12 mouse cellular contexts compared by ENCODE assay signal in the genomic region with DNA sequence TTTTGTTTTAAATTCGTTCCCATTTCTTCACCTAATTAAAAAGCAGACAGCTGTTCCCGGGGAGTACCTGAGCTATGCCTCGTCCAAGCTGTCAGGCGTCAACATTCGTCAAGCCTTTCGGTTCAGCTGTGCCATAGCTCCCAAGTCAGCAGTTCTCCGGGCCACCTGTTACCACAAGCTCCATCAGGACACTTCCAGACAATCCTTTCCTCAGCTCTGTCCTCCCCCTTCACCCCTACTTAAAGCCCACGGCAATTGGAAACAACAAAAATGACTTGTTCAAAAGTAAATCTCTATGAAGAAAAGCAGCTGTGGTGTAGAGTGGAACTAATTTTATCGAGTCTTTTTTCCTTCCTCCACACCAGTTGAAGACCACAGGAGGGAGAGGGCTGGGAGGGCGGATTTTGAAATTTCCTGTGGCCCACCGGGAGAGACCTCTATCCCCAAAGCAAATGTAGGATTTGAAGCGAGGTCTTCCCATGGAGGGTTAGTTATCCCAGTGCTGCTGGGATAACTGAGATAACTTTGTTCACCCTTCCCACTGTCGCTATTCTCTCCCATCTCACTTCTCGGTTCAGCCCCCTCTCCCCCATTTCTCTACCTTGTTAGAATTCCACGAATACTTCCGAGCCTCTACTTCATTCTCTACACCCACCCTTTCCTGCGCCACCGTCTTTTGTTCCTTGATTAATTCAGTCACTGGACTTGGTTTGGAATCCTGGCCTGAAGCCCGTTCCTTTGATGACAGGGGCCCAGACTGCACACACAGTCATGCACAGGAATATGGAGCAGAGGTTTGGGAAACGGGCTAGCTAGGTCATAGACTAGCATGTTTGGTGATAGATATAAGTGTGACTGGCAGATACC.
DNase-seq lines count a peak whose midpoint lies in the region; ATAC-seq and TF ChIP-seq lines count a peak whose summit lies in the region.
"Had no signal": no experiment of that assay in that cellular context is flagged by ENCODE, and none has a peak within 500 bp of the region (broad histone marks: within the 10 kb centered on the region; RNA-seq: fewer than 3 reads in every experiment).

No protein-coding gene starts in this region.

- no peak overlapping the region for H3K9ac ChIP-seq in lung, embryonic 16.5 days (ENCODE audit: low read length)
- no peak overlapping the region for H3K9ac ChIP-seq in midbrain, postnatal 0 days (replicated peaks; ENCODE audit: low read length, poor library complexity, severe bottlenecking)
- no peak overlapping the region for H3K9ac ChIP-seq in liver, postnatal 0 days (replicated peaks)
- H3K9ac ChIP-seq: stomach, embryonic 15.5 days had no signal

- no peak for TF ChIP-seq CTCF in gastrocnemius, adult 2 months (IDR thresholded peaks at IDR 0.05)
- no peak for TF ChIP-seq CTCF in midbrain, postnatal 0 days (IDR thresholded peaks at IDR 0.05)
- no peak for TF ChIP-seq CTCF in liver, postnatal 0 days (IDR thresholded peaks at IDR 0.05; ENCODE audit: low read depth)

- H3K4me3 ChIP-seq in gastrocnemius, adult 2 months: peak overlapping the region; percentile 5; the same call in 1 of the 2 replicates
- no peak overlapping the region for H3K4me3 ChIP-seq in lung, embryonic 16.5 days (ENCODE audit: low read length)
- H3K4me3 ChIP-seq in midbrain, postnatal 0 days (ENCODE audit: low read depth, low read length): no peak overlapping the region
- no peak overlapping the region for H3K4me3 ChIP-seq in liver, postnatal 0 days (ENCODE audit: low read depth, low read length)
- H3K4me3 ChIP-seq: stomach, embryonic 15.5 days had no signal

- H3K27ac ChIP-seq in gastrocnemius, adult 2 months: no peak overlapping the region
- H3K27ac ChIP-seq in lung, embryonic 16.5 days (ENCODE audit: low read length): no peak overlapping the region
- H3K27ac ChIP-seq in midbrain, postnatal 0 days (ENCODE audit: low read depth, low read length): no peak overlapping the region
- no peak overlapping the region for H3K27ac ChIP-seq in liver, postnatal 0 days (ENCODE audit: low read depth)
- H3K27ac ChIP-seq: stomach, embryonic 15.5 days had no signal

- peaks cover 9% of the 10 kb centered on the region; the same call in 1 of the 2 replicates for H3K4me1 ChIP-seq in lung, embryonic 16.5 days (replicated peaks; ENCODE audit: control insufficient read depth, insufficient read depth, low read length)
- peaks cover 3% of the 10 kb centered on the region; the same call in 1 of the 2 replicates for H3K4me1 ChIP-seq in midbrain, postnatal 0 days (ENCODE audit: insufficient read depth, low read length)
- H3K4me1 ChIP-seq in liver, postnatal 0 days (ENCODE audit: insufficient read depth): no peaks in the 10 kb centered on the region
- H3K4me1 ChIP-seq: stomach, embryonic 15.5 days had no signal

- peak; percentile 22 for DNase-seq in gastrocnemius, adult 2 months
- no peak for DNase-seq in gastrocnemius, postnatal 36 days
- no peak for DNase-seq in lung, postnatal 10 days
- DNase-seq in heart, postnatal 4 days: peak; percentile 49
- DNase-seq in midbrain, postnatal 0 days (ENCODE audit: low spot score): no peak
- DNase-seq in liver, postnatal 0 days: no peak
- DNase-seq in urinary bladder, postnatal 36 days (ENCODE audit: low spot score in 2 of 2): no peak
- DNase-seq: gastrocnemius, postnatal 14 days; lung, adult 2 months had no signal

- no peaks in the 10 kb centered on the region for H3K9me3 ChIP-seq in lung, embryonic 16.5 days (ENCODE audit: control insufficient read depth, low read length)
- H3K9me3 ChIP-seq in midbrain, postnatal 0 days (ENCODE audit: low read length): no peaks in the 10 kb centered on the region
- no peaks in the 10 kb centered on the region for H3K9me3 ChIP-seq in liver, postnatal 0 days (ENCODE audit: low read length)
- H3K9me3 ChIP-seq: stomach, embryonic 15.5 days had no signal

- 33% methylated on average over 20 of the region's 20 CpGs for WGBS in lung, embryonic 16.5 days
- WGBS in midbrain, postnatal 0 days: 30% methylated on average over 20 of the region's 20 CpGs
- WGBS in liver, postnatal 0 days (ENCODE audit: insufficient replicate concordance): 66% methylated on average over 20 of the region's 20 CpGs

- no peak for TF ChIP-seq EP300 in liver, postnatal 0 days (IDR thresholded peaks at IDR 0.05; ENCODE audit: low read depth)

- H3K27me3 ChIP-seq in lung, embryonic 16.5 days (ENCODE audit: control insufficient read depth, insufficient read depth, low read depth, low read length): no peaks in the 10 kb centered on the region
- no peaks in the 10 kb centered on the region for H3K27me3 ChIP-seq in midbrain, postnatal 0 days (ENCODE audit: insufficient read depth, low read length)
- H3K27me3 ChIP-seq in liver, postnatal 0 days (ENCODE audit: insufficient read depth, low read length): no peaks in the 10 kb centered on the region
- H3K27me3 ChIP-seq: stomach, embryonic 15.5 days had no signal

- ATAC-seq in lung, embryonic 16.5 days (ENCODE audit: low read depth): no peak
- ATAC-seq in midbrain, postnatal 0 days (ENCODE audit: low FRiP score): no peak
- ATAC-seq in liver, postnatal 0 days: no peak
- ATAC-seq: CD4-positive, CD25-positive, alpha-beta regulatory T cell, adult 4 months had no signal

- no peaks in the 10 kb centered on the region for H3K36me3 ChIP-seq in lung, embryonic 16.5 days (ENCODE audit: control insufficient read depth, insufficient read depth, low read length)
- H3K36me3 ChIP-seq in midbrain, postnatal 0 days (ENCODE audit: insufficient read depth, low read length): no peaks in the 10 kb centered on the region
- no peaks in the 10 kb centered on the region for H3K36me3 ChIP-seq in liver, postnatal 0 days (replicated peaks; ENCODE audit: insufficient read depth, low read length)
- H3K36me3 ChIP-seq: stomach, embryonic 15.5 days had no signal

- 0 out of 2 replicates have a peak overlapping the region, but pooled peaks have one; percentile 23 for H3K4me2 ChIP-seq in lung, embryonic 16.5 days (ENCODE audit: low read depth, low read length)
- peak overlapping the region; percentile 22; the same call in 1 of the 2 replicates for H3K4me2 ChIP-seq in midbrain, postnatal 0 days (ENCODE audit: low read depth, low read length, poor library complexity, severe bottlenecking)
- no peak overlapping the region for H3K4me2 ChIP-seq in liver, postnatal 0 days (ENCODE audit: low read depth, low read length)
- H3K4me2 ChIP-seq: stomach, embryonic 15.5 days had no signal

- intact Hi-C loops in gastrocnemius, adult 2 months (cut with DNase I): no loop called here
- intact Hi-C loops in gastrocnemius, postnatal 36 days (cut with DNase I): no loop called here

Comparison
In these comparisons a context has a peak if more than half of its experiments do, and no peak if none do; other contexts are left out.
1. DNase-seq: peak in gastrocnemius, adult 2 months (single experiment) and heart, postnatal 4 days (single experiment); none in gastrocnemius, postnatal 36 days (0 of 2), lung, postnatal 10 days (single experiment), midbrain, postnatal 0 days (single experiment), liver, postnatal 0 days (single experiment) and urinary bladder, postnatal 36 days (0 of 2).